Mouse (Mus musculus): Measurements from ENCODE around the gene 4930524B15Rik. TPM values are rescaled to one million over a fixed set of nuclear protein-coding genes. Genes with fewer than 3 reads are reported as not detected.
"Not testable (repeated sequence)": the region's sequence is repeated elsewhere in the genome, so short reads cannot be mapped to it uniquely, and the experiment has no call there.

Gene 4930524B15Rik
- total RNA-seq, 2 experiments from 2014 or later = not detected

DNA sequence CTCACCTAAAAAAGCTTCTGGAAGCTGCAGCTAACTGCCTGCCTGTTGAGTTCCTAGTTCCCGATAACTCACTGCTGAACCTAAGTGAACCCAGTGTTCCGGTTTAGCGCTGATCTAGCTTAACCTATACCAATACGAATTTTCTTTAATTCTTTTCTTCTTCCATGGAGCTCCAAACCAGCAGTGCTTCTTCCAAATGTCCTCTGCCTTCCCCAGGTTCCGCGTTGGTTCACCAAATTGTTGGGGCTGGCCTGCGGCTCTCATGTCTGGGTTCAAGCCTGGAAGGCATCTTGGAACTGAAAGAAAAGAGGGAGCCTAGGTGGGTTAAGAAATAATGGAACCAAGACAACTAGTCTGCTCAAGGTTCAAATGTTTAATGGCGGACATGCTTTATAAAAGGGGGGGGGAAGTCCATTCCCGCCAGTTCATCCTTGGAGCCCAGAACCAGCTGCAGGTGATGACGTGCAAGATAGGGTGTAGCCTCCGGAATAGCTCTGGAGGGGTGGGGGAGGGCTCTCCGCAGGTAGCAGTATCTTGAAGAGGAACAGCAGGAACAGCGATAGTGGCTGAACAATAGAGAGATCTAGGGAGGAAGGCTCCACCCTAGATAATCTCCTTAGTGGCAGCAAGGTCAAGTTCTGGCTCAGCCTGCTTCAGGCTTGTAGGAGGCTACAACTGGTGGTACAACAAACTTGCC is 17.0 kb downstream of the 4930524B15Rik start:
- intact Hi-C loops (cut with DNase I); DNase-seq: not testable (repeated sequence)

DNA sequence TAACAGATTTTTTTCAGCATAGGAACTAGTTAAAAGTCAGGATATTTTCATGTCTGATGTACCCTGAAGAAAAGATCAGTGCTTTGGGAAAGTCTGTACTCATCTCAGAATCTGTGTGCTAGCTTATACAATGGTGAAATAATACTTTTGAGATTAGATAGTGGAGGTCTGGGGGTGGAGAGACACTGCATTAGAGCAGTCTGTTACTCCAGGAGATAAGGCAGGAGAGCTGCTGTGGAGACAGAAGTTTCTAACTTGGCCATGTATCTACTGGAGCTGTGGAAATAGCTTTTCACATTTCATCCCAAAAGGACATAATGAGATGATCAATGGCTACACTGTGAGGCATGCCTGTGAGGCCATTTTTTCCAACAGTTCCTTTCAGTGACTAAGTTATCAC is 17.9 kb downstream of the 4930524B15Rik start:
- intact Hi-C loops (cut with DNase I) = no loop called here
- no peak for DNase-seq

DNA sequence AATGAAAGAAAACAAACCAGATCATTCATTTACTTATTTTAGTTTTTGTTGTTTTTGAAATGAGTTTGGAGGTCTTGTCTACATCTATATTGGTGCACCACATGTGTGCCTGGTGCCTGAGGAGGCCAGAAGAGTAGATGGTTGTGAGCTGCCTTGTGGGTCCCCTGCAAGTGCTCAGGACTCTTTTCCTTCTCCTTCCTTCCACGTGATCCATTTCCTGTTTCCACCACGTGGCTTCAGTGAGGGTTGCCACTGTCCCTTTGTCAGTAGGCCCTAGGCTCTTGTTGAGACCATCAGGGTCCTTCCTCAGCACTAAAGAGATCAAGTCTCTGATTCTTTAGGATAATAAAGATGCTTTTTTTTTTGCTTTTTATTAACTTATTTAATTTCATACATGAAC is 19.4 kb downstream of the 4930524B15Rik start:
- intact Hi-C loops (cut with DNase I) = no loop called here
- no peak for DNase-seq

DNA sequence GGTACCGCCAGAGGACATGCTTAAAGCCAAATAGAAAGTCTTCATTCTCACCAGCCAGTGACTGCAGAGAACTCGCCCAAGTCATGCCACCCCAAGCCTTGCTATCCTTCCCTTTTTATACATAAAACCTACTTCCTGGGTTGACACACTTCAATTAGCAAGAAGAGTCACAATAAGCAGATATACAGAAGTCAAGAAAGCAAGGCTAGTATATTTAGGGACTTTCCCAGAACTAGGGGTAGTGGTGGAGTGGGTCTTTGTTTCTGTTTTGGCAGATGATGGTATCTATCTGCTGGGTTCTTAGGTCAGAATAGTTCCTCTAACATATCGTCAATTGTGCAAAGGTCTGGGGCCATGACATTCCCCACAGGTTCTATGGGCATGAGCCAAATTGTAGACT is 27.1 kb downstream of the 4930524B15Rik start:
- no peak for DNase-seq
- intact Hi-C loops (cut with DNase I) = no loop called here

DNA sequence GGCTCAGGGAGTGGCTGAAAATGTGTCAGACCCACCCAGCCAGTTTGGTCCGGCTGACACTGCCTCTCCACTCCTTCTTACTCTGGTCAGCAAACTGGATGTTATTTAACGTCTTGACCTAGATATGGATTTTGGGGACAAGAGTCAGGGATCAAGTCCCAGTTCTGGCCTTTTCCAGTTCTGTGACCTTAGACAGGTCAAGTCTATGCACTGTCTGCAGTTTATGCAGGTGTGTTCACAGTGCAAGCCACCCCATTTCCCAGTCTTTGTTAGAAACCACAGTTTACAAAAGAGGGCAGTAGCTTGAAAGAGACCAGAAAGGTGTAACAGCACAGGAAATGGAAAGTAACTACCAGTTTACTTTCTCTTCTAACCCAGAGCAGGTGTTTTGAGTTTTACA is 34.3 kb downstream of the 4930524B15Rik start:
- intact Hi-C loops (cut with DNase I) = loop anchor here (2.0 to 5.0 kb wide), 2 partner anchors 108 to 161 kb away; no protein-coding TSS in a partner anchor
- no peak for DNase-seq

DNA sequence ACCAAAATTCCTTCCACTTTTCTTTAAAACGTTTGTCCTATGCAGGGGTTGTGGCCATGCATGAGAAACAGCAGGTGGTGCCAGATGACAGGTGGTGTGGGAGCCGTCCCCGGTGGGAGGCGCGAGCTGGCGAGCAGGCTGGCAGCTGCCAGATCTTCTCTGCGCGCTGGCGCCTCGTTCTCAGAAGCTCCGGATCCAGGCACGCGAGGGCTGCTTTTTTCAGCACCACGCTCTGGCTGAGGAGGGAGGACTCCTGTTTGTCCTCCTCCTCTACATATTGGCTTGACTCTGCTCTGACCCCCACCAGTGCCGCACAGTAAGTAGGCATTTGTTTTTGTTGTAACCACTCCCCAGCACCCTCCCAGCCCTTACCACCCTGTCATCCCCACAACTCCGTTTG is 34.9 kb downstream of the 4930524B15Rik start, which contains the start of gene Nsg2:
TSS of gene Nsg2 (plus strand) at position 183 of the 400 bp plus-strand sequence.
- peak; percentile 95 for DNase-seq

DNA sequence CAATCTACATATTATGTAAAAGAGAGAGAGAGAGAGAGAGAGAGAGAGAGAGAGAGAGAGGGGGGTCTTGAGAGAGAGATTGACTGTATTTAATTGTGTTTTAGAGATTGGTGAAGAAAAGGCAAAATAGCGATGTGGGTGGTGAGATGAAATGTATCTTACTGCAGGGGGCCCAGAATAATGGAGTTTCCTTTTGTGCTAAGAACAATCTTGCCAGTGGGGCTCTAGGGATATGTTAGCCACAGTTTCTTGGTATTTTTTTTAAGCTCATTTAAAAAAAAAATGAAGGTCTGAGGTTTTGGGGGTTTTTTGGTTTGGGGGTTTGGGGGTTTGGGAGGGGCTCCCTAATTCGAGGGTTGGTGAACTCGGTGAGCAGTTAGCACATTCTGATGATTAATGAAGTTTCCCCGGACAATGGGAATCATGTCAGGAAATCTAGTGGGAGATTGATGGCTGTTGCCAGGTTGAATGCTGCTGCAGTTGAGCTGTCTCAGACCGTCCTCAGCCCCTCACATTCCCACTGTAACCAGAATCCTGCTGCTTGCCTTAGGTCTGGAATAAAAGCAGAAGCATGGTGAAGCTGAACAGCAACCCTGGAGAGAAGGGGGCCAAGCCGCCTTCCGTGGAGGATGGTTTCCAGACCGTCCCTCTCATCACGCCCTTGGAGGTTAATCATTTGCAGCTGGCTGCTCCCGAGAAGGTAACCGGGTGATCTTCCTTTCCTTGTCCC is 36.0 kb downstream of the 4930524B15Rik start:
- DNase-seq = peak; percentile 33
- intact Hi-C loops (cut with DNase I) = loop anchor here (2.0 to 5.0 kb wide), 2 partner anchors 106 to 159 kb away; no protein-coding TSS in a partner anchor

More for the DNA sequence above, 34.9 kb downstream of the 4930524B15Rik start, which contains the start of gene Nsg2:
- intact Hi-C loops (cut with DNase I) = loop anchor here (2.0 to 5.0 kb wide), 2 partner anchors 107 to 161 kb away; no protein-coding TSS in a partner anchor

DNA sequence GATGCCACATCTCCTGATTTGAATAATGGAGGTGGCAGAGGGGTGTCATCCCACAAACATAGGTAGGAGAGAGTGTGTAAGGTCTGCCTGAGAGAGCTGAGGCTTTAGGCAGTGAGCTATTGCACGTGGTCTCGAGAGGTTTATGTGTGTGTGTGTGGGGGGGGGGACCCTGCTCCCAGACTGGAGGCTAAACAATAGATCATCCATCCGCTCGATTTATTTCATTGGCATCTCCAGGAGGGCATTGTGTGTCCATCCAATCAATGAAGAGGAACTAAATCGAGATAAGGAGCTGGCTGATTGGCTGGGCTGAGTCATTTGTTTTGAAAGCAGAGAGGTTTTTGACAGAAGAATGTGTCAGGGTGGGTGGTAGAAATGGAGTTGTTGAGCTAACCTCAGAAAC is 37.3 kb downstream of the 4930524B15Rik start:
- DNase-seq = no peak
- intact Hi-C loops (cut with DNase I) = loop anchor here (5.0 kb wide), 1 partner anchor 105 kb away; no protein-coding TSS in a partner anchor

DNA sequence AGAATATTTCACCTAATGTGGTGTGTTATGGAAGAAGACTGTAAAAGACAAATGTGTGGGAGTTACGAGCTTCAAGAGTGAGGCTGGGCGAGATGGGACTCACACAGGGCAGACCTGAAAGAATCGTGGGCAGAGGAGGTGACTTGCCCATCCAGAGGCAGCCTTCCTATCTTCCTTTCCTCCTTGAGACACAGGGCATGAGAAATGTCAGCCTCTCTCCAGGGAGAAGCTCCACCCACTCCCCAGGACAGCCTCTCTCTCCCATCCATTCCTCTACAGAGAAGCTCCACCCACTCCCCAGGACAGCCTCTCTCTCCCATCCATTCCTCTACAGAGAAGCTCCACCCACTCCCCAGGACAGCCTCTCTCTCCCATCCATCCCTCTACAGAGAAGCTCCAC is 42.7 kb downstream of the 4930524B15Rik start:
- intact Hi-C loops (cut with DNase I); DNase-seq: not testable (repeated sequence)

DNA sequence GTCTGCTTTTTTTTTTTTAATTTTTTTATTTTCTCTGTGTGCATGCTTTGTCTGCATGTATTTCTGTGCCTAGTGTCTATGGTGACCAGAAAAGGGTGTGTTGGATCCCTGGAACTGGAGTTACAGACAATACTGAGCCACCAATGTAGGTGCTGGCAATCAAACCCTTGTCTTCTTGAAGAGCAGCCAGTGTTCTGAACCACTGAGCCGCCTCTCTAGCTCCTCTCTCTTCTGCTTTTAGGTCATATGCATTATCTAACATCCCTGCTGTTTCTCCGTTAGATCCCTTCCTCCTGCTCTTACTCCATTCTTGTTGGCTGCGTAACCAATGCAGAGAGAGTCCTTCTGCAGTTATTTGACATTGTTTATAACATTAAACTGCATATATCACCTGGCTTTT is 43.5 kb downstream of the 4930524B15Rik start:
- no peak for DNase-seq
- intact Hi-C loops (cut with DNase I) = no loop called here

DNA sequence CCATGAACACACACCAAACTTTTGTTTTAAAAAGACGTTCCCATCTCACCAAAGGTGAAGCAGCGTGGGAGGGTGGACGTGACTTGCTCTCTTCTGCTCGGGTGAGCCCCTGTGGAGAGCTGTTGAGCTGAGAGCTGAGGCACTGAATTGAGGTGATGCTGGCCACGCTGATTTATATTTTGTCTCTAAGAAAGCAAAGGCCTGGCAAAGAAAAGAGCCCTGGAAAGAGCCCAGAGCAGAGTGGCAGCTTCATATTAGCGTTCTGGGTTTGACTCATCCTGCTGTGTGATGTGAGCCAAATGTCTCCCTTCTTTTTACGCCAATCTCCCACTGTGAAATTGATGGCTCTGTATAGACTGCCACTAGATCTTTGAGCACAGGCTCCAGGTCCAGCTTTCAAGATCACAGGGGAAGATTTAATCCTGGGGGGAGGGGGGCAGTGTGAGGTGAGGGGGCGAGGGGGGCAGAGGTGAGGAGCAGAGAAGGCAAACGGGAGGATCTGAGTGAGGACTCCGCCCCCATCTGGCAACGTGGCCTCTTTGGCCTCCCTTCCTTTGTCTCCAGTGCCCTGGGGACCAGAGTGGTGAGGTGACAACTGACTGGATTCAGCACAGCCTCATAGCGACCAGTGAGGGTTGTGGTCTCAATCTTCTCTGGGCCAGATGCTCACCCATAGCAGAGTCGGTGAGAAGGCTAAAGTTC is 44.7 kb downstream of the 4930524B15Rik start:
- peak; percentile 74 for DNase-seq
- intact Hi-C loops (cut with DNase I) = no loop called here

DNA sequence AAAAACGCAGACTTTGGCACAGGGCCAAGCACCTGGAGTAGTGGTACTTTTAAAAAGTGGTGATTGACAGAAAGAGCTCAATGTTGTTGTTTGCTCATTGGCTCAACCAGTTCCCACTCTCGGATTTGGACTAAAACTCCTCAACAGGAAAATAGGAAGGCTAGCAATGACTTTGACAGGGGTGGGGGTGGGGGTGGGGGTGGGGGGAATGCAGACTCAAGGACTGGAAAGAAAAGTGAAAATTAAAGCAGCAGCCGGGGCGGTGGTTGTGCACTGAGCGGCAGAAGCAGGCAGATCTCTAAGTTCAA is 45.2 kb downstream of the 4930524B15Rik start:
- intact Hi-C loops (cut with DNase I) = no loop called here
- DNase-seq = no peak

DNA sequence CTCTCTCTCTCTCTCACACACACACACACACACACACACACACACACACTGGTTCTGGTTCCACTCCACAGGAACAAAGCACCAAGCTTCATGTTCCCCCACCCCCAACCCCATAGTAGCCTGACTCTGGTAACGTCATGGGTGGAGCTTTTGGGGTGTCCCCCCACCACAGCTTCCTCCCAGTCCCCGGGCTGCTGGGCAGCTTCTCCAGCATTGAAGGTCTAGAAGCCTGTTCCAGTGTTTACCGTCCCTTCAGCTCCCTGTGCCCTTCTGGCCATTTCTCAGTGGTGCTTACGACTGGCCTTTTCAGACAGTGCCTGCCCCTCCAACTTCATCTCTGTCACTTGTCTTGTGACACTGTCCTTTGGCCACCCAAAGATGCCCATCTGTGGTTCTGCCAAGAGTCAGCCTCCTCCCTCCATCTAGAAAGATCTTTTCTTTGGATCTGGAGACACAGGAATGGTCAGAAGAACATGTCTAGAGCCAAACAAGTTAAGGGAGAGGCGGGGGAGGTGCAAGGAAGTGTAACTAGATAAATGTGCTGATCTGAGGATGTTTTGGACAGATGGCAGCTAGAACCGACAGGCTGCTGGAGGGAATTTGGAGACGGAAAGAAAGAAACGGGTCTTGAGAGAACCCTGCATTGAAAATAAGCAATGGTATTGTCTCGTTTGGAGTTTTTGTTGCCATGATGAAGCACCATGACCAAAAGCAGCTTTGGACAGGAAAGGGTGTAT is 46.6 kb downstream of the 4930524B15Rik start:
- intact Hi-C loops (cut with DNase I) = no loop called here
- no peak for DNase-seq

DNA sequence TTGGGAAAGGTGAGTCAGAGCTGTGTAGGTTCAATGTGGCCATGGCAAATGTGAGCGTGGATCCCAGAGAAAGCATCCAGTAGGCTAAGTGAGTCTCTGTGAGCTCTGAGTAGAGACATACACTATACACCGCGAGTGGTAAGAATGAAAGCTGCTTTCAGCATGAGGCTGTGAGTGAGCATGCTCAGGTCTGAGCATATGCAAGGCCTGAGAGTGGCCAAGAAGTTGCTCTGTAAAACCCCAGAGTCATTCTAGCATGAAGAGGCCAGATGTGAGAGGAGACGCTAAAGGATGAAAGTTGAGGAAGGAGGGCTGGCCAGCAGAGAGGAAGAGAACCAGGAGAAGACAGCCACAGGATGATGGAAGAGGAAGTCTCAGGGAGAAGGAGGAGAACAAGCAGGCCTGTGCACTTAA is 47.6 kb downstream of the 4930524B15Rik start:
- DNase-seq = no peak
- intact Hi-C loops (cut with DNase I) = no loop called here

DNA sequence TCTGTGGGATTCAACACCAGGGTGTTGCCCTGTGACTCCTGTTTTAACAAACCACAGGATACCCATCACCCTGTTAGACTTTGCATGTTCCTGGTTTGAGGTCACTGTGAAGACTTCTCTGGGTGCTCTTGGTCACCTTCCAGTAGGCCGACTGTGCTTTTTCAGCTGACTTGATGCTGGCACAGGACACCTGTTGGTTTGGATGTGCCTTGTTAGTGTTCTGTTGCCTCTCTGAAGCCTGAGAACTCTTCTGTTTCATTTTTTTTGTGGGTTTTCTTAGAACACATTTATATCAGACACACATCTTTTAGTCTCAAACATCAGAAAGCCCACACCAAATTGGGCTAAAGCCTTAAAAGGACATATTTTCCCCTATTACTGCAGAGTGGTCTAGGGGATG is 48.2 kb downstream of the 4930524B15Rik start:
- DNase-seq = no peak
- intact Hi-C loops (cut with DNase I) = no loop called here

DNA sequence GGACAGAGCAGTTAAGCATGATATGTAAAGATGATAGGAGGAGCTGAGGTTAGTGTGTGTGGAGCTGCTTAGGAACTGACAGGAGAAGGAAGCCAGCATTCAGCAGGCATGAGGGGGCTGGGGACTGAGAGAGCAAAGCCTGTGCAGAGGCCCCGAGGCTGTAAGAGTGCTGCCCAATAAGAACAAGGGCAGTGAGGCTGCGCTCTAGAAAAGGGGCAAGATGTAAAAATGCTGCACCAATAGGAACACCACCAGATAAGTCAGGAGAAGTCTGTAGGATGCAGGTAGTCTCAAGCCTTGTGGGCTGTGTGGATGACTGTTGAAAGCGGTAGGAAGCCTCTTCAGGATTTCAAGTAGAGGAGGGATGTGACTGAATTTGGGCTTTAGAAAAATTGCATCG is 52.8 kb downstream of the 4930524B15Rik start:
- no peak for DNase-seq
- intact Hi-C loops (cut with DNase I) = no loop called here

DNA sequence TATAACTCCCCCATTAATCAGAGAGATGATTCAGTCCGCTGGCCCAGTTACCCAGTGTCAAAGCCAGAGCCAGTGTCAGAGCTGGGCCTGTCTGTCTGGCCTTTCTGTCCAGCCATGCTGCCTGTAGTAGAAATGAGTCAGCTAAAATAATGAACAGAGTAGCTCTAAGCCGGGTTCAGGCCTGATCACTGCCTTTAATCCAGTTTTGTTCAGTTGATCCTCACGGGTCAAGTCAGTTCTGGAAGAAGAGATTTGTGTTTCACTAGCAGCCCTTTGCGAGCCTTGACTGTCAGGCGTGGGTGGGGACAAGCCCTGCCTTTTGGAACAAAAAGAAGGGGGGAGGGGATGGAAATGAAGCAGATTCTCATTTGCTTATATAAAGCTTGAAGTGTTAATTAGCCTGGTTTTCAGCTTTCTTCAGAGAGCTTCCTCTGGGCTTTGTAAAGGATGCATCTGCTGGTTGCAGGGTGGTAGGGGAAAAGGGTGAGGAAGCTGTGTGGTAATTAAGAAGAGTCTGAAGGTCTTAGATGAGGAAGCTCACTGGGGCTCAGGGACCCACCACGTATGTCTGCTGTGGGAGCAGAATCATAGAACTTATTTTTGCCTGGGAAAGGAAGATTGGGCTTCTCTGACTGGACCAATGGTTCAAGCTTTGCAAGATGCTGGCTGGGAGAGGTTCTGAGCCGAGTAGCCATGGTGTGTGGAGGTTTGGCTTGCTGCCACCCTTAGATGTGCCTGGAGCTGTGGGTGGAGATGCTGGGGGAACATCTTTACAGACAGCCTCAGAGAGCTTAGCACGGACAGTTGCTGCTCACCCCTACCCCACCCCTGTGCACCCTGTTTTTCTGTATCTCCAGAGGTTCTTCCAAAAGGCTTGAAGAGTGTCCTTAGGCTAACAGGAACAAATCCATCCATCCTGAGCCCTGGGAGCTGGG is 54.9 kb downstream of the 4930524B15Rik start:
- DNase-seq = no peak
- intact Hi-C loops (cut with DNase I) = no loop called here

DNA sequence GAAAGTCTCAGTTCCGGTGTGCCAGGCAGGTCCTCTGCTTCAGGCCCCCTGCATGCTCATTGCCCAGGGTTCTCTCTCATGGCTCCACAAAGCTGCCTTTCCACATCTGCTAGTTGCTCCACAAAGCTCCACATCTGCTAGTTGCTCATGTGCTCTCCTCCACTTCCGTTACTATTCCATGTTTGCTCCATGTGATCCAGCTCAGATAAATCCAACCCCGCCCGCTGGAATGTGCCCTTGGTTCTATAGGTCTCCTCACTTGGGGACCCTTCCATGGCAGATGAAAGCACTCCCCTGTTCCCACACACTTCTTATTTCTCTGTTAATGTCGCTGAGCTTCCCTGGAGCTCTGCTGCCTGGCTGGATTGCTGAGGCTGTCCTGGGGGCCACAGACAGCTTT is 61.2 kb downstream of the 4930524B15Rik start:
- no peak for DNase-seq
- intact Hi-C loops (cut with DNase I) = no loop called here

DNA sequence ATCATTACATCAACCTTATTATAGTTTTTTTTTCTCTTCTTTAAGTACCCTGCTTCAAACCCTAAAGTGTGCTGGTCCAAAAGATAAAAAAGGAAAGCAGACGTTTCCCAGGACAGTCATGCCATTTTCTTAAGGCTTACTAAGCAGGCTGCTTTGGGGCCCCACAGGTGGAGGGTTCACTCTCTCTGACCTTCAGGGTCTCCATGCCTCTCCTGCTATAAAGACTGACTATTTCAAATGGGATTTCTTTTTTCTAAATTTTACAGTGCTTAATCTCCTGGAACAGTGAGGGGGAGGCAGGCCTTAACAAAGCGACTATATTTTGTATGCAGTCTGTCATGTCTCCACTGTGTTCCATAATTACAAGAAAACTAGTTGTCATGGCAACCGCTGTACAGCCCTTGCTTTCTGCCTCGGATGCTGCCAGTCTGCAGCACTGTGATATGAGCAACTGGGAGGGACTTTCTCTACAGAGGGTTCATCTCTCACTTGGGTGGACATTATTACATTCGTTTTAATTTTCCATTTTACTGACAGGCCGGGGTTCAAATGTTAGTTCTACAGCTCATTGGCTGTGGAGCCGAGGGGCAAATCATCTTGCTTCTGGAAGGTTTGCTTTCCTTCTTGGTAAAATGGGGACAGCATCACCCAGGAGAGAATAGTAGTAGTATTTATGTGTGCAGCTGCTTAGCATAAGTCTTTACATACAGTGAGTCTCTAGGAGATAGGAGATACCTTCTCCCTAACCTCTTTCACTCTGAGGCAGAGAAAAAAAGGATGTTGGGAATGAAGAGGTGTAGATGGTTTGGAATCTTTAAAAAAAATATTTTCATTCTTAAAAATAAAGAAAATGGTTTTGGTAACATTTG is 62.3 kb downstream of the 4930524B15Rik start:
- intact Hi-C loops (cut with DNase I) = no loop called here
- DNase-seq = no peak

Data from left cerebral cortex, postnatal 4 days (tissue).